Mouse (Mus musculus): Measurements from ENCODE around the gene Zfpm1.

GRCm38 (mm10) chr8:122243310-122243709, 38.6 kb upstream of the Zfpm1 start:
- TF ChIP-seq POLR2A (IDR thresholded peaks at IDR 0.05; ENCODE audit: borderline replicate concordance, low read depth, low read length) (no peak), CTCF (IDR thresholded peaks at IDR 0.05; ENCODE audit: low read depth, low read length) (no peak)

All from bone marrow macrophage, adult 2 months (primary cell).